Mouse (Mus musculus) MN1 (cell line): ENCODE measurements around the gene Esrp2.
A peak's percentile ranks its signal among the peaks of the same experiment; 100 is the strongest.

ENCODE experiments used
- DNase-seq: peaks from one replicate; pipeline ENCODE4 v3.0.0-alpha.2; 2016; ENCODE audit warnings: low spot score

Esrp2 gene

GRCm38 (mm10) chr8:106147868-106148565 lies 11.2 kb upstream of the Esrp2 start:
- DNase-seq = no peak

- DNase-seq = no peak
Measured at GRCm38 (mm10) chr8:106146014-106146413, 9.2 kb upstream of the Esrp2 start.

- DNase-seq = no peak
Measured at GRCm38 (mm10) chr8:106145331-106145730, 8.6 kb upstream of the Esrp2 start.

DNA sequence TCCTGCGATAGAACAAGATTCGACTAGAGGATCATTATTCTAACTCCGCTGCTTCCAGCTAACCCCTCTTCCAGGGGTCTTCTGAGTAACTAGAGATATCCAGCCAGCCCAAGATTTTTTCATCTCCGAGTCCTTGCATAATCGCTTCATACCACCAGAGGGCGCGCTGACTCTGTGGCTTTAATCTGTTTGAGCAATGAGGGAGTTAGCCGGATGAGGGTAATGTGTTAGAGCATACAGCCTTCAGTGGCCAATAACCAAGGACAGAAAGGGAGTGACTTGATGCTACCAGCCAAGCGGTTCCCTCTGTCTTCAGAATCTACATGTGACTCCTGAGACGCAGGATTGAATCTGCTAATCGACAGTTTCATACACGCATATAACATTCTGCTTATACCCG lies 4.0 kb upstream of the Esrp2 start:
- peak; percentile 91 for DNase-seq

DNA sequence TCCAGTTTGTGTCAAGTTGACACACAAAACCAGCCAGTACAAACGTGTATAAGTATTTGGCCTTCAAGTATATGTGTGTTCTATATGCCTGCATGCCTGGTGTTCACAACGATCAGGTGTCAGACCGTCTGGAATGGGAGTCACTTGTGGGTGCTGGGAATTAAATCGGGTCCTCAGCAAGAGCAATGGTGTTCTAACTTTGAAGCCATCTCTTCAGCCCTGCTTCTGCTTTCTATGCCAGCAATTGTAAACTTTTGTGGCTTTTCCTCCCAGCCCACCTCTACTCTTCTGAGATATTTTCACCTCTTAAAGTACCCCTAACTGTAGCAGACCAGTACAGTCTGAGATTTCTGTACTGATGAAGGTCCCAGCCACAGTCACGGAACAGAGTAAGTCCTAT lies 3.4 kb upstream of the Esrp2 start:
- no peak for DNase-seq

- no peak for DNase-seq
Measured at GRCm38 (mm10) chr8:106138616-106139015, 1.8 kb upstream of the Esrp2 start.

DNA sequence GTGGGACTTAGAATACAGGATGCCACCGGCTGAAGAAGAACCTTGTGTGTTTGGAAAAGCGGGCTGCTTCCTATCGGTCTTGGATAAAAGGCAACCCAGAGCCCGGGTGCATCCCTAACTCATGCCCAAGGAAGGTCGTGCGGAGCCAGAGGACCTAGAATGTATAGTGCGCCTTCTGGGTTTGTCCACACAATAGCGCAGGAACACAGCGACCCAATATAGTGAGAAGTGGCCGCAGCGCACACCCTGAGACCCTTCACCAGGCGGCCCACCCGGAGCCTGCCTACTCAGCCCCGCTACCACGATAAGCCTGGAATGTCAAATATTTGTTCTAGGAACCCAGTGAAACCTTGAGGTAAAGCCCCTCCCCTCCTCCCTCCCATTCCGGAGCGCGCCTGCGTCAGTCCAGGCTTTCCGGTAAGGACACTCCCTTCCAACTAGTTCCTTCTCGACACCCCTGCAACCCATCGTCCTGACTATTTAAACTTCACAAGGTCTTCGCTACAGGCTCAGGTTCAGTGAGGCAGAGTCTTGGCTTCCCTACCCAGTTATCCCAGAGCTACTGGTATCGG lies 1.2 kb upstream of the Esrp2 start:
- peak; percentile 48 for DNase-seq

DNA sequence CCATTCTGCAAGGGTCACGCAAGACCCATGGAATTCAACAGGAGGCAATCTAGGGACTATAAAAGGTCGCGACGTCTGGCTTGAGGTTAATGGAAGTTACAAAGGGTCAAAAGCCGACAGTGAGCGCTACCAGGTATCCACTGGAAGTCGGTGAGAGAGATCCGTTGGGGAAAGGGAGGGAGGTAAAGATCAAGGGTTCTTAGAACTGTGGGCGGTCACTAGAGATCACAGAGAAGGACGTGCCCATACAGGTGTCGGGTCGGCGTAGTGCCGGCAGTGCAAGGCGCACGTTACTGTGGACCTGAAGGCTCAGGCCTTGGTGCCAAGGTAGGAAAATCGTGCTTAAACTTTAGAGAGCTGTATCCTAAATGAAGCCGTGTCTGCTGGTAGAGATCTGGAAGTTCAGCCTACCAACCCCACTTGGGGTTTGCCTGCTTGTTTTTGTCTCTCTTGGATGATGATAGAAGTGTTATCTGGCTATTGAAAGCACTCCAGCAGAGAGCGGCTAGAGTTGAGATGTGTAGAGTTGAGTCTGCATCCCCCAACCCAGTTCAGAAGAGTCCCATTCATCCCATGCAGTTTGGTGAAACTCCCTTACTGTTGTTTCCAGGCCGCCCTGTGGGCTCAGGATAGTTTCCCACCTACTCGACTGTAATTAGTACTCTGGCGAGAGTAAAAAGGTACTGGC lies 588 bp upstream of the Esrp2 start:
- DNase-seq = no peak

GRCm38 (mm10) chr8:106135672-106136071 lies 1.1 kb downstream of the Esrp2 start:
- DNase-seq = no peak

DNA sequence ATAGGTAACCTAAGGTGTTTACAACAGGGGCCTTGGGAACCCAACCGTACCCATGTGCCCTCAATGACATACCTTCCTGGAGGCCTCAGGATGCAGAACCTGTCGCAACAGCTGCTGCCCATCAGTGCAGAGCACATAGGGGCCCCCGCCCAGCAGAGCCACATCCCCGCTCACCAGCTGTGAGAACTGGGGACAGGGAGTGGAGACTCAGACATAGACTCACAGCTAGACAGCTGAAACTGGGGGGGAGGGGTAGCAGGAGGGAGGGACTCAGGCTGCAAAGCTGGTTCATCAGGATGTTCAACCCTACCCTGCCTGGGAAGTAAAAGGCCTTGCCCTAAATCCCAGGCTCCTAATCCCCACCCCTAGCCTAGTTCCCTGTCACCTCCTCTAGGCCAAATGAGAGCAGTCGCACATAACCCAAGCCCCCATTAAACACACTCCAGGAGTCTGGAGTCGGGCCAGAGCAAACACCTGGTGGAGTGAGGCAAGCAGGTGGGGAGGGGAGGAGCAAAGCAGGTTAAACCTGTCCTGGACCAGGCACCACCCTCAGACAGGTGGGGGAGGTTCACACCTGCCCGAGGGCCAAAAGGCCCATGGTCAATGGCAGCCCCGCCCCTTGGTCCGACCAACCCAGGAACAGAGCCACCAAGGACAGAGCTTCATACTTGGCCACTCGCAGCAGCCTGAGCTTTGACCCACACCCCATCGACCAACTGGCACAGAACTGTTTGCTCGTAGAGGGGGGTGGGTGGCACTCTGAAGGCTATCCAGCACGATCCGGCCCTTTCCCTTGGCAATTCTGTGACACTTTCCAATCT lies 1.8 kb downstream of the Esrp2 start:
- DNase-seq = no peak

- DNase-seq = no peak
Measured at GRCm38 (mm10) chr8:106133946-106134345, 2.8 kb downstream of the Esrp2 start.

DNA sequence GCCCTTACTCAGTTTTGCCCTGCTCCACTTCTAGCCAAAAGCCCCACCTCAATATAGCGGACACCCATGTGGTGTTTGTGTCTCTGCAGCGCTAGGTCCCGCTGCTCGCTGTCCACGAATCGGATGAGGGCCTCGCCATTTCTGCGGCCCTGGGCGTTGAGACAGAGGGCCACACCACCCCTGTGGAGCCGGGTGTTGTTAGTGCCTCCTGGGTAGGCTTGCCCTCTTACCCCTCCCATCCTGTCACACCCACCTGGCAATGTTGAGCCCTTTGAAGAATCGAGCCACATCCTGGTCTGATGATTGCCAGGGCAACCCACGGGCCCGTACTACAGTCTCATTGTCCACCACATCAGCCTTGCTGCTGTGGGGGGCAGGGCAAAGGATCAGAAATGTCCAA lies 3.2 kb downstream of the Esrp2 start:
- DNase-seq = no peak

GRCm38 (mm10) chr8:106132356-106132755 lies 4.4 kb downstream of the Esrp2 start:
- no peak for DNase-seq

GRCm38 (mm10) chr8:106131488-106132222 lies 5.1 kb downstream of the Esrp2 start:
- DNase-seq = no peak

DNA sequence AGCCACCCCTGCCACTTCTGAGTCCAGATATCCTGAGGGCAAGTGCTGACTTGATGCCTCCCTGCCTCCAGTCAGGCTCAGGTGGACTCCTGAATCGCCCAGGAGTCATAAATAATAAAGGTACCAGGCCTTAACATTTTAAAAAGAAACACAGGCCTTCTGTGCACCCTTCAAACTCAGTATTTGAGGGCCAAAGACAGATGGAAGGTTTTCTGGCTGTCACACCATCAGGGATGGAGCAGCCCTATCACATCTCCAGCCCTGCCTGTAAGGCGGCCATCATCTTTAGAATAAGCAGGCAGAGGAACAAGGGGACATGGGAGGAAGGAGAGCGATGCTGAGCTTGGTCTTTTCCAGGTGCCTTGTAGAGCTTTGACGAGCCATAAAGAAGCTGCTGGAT lies 5.8 kb downstream of the Esrp2 start:
- no peak for DNase-seq

GRCm38 (mm10) chr8:106130505-106130904 lies 6.3 kb downstream of the Esrp2 start:
- no peak for DNase-seq

DNA sequence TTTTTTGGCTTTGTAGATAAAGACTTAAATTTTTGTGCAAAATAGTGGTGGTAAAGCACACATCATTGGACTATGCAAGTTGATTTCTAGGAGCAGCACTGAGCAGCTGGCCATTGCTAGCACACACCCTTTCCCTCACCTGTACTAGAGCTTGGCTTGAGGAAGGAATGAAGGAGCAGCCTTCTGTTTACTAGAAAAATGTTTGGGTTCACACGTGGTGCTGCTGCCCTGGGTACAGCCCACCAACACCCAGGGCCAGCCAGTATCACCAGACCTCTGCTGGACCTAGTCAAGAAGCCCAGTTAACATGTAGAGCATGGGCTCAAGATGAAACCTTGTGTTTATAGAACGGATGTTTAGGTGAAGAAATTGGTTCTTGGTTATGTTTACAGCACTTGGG lies 6.8 kb downstream of the Esrp2 start:
- no peak for DNase-seq

- no peak for DNase-seq
Measured at GRCm38 (mm10) chr8:106129232-106129930, 7.4 kb downstream of the Esrp2 start.

DNA sequence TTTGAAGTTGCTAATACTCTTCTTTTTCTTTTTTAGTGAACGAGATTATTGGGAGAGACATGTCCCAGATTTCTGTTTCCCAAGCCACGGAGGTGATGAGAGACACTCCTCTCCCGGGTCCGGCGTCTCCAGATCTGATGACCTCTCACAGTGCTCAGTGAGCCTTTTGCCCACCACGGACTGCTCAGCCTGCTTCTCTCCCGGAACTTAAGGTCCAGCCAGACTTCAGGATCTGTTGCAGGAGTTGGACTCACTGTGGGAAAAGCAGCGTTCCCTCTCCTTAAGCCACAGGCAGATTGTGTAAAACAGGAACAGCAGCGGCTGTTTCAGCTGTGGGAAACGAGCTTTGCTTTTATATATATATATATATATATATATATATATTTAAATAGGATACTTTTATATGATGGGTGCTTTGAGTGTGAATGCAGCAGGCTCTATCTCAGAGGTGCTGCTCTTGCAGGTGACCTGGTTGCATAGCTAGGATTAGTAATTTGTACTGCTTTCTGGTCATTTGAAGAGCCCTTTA lies 8.8 kb downstream of the Esrp2 start:
- DNase-seq = no peak

- DNase-seq = no peak
Measured at GRCm38 (mm10) chr8:106127054-106127453, 9.7 kb downstream of the Esrp2 start.

- no peak for DNase-seq
Measured at GRCm38 (mm10) chr8:106126055-106126454, 10.7 kb downstream of the Esrp2 start.
